Mouse (Mus musculus) heart, adult 11 months (tissue): Measurements from ENCODE around the gene Gm4787.
A peak's percentile ranks its signal among the peaks of the same experiment; 100 is the strongest.
"Not testable (repeated sequence)": the region's sequence is repeated elsewhere in the genome, so short reads cannot be mapped to it uniquely, and the experiment has no call there.

Source experiments
- DNase-seq: peaks from one replicate; pipeline ENCODE4 v3.0.0; 2022

The Gm4787 gene

DNA sequence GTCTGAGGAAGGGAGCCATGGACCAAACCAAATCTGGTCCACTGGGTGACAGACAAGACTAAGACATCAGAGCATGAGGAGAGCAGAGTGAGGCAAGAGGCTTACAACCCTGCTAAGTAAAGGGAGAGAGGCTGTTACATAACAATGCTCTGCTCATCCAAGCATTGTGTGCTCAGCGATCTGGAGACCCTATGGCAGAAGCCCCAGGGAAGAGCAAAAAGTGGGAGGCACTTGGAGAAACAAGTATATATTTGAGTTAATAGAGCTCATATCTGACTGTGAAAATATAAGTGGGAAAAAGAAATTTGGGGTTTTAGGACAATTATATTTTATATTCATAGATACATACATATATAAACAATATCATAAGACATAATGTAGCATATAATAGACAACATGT lies at the start of gene Gm4787:
Gene Gm4787 (minus strand): TSS at position 101 of the 400 bp plus-strand sequence.
- not testable (repeated sequence) for DNase-seq

DNA sequence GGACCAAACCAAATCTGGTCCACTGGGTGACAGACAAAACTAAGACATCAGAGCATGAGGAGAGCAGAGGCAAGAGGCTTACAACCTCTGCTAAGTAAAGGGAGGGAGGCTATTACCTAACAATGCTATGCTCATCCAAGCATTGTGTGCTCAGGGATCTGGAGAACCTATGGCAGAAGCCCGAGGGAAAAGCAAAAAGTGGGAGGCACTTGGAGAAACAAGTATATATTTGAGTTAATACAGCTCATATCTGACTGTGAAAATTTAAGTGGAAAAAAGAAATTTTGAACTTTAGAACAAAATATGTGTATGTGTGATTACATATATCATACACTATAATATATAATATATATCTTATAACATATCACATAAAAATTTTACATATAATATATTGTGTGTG lies 42.6 kb upstream of the Gm4787 start, which contains the start of gene Adam4:
Gene Adam4 (minus strand): TSS at position 101 of the 400 bp plus-strand sequence.
- no peak for DNase-seq

DNA sequence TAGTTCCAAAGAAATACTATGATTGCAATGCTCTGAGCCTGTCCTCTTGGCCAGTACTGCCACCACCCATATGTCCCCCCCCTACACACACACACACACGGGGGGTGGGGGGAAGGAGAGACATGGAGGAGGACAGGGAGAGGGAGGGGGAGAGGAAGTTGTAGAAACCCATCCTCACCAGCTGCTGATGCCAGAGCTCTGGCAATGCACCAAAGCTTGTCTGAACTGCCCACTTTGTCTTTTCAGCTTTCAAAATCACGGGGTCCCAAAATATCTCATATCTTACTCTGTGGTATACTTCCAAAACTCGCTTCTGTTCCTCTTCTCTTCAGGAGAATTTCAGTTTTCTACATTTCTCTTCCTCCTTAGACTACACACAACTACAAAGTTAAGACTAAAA lies 33.9 kb upstream of the Gm4787 start:
- DNase-seq = no peak

DNA sequence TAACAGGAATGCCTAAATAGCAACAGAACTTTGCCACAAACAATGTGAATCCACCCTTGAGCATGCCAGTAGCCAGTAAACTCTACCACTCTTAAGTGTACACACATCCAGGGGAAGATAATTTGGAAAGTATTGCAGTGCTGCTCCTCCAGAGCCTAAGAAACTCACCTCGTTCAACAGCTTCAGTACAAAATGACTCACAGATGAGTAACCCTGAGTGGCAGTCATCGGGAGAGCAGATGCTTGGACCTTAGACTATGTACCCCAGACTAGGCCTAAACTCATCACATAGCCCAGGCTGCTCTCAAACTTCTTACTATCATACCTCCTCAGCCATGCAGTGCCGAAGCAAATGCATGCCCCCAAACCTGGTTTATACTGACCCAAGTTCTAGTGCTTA lies 29.7 kb upstream of the Gm4787 start:
- DNase-seq = no peak

DNA sequence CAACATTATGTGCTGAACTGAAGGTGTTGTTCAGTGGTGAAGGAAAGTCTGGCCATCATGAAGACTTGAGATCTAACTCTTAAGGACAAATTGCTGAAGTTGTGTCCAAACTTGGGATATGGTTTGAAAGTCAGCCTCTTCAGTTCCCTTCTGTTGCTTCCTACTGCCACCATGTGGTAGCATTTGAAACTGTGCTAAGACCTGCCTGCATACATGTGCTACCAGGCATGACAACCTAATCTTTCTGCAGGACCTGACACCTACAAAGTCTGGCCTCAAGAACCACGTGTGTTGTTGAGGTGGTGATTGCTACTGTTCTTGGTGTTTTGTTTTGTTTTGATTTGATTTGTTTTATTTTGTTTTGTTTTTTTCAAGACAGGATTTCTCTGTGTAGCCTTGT lies 22.9 kb upstream of the Gm4787 start:
- DNase-seq = peak; percentile 75

DNA sequence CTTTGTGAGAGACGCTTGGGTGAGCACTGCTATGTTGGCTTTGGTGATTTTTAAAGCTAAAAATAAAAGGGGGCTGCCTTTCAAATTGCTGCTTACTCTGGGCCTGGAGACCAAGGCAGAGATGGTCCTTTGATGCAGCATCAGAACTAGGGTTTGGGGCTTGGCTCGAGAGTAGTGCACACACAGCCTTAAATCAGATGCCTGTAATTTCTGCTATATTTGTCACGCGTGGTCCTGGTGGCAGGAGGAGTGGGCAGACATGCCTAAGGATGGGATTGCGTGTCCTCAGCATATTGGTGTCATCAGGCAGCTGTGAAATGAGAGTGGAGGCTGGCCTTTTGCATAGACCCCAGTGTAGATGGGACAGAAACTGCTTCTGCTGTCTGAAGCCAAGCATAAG lies 45.4 kb downstream of the Gm4787 start:
- peak; percentile 61 for DNase-seq

DNA sequence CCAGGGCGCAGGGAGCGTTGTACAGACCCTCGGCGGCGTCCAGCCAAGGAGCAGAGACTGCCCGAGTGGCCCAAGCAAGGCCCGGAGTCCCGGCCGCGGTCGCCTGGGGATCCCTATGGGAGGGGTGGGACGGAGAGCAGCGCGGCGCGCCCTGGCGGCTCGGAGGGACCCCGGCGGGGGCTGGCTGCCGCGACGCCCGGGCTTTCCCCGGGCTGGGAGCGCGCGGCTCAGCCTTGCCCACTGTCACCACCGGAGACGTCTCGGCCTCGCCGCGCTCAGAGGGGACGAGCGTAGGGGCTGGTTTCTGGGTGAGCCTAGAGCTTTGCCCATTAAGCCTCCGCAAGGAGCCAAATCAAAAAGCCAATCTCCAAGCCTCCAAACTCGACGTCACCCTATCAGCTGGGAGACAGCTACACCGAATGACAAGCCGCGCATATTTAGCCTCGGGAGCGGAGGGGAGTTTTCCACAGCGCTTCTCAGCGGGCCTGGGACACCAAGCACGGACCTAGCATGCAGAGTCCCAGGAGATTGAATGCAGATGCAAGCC lies 46.3 kb downstream of the Gm4787 start, which contains the start of gene Slc8a3:
Gene Slc8a3 (minus strand): TSS at position 306 of the 547 bp plus-strand sequence.
- DNase-seq = peak; percentile 85

DNA sequence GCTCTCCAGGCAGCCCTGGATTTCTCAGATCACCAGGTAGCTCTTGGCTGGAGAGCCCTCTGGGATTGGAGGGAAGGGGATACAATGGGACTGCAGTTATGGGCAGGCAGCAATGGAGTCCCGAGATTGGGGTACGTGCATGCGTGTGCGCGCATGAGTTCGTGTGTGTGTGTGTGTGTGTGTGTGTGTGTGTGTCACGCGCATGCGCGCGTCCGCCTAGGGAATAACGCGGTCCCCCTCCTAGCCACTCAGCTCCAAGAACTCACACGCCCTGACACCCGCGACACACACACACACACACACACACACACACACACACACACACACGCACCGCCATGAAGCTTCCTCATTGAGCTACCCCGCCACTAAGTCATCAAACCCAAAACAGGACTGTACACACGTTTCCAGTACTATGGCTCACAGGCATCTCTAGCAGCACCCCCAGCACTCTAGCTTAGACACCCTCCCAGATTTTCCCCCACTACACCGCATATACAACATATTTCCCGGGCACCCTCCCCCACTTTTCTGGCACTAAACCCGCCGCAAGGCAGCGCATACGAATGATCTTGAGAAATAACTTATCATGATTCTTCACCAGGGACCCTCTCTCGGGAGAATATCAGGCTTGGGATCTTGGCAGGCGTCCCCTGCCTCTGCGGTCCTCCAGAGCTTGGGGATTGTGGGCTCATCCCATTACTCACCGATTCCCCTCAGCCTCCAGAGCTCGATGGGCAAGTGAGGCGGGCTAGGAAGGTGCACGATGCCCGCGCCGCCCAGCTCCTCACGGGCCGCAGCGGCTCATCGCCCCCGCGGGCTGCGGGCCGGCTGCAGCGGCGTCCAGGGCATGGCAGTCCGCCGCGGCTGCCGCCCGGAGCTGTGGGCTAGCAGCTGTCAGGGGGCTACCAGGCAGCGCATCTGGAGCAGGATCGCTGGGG lies 47.1 kb downstream of the Gm4787 start:
- peak; percentile 81 for DNase-seq

DNA sequence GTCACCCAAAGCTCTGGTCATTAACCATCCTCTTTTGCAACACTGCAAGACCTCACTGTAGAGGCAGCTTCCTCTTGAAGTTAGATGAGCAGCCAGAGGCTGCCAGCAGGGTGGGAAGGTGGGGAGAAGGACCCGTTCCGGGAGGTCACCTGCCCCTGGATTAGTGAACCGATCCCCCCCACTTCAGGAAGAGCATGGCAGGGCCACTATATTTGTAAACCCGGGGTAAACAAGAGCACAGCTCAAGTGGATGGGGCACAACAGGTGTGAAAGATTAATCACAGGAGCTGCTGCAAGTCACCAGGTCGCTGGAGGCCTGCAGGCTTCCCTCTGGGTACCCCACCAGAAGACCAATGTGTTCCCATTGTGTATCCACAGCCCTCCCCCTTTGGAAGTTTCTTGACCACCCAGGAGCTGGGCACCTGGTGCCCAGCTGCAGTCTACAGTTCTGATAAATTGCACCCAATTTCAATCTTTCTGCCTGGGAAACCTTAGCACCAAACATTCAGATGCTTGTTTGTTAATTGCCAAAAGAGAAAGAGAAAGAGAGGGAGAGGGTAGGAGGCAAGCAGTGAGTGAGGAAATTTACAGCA lies 48.1 kb downstream of the Gm4787 start:
- DNase-seq = peak; percentile 82
